Mouse (Mus musculus) midbrain, embryonic 16.5 days (tissue): ENCODE measurements around the gene Zyg11b. TPM values are rescaled to one million over a fixed set of nuclear protein-coding genes. Genes with fewer than 3 reads are reported as not detected.
A peak's percentile ranks its signal among the peaks of the same experiment; 100 is the strongest.

Experiments used
- ATAC-seq: fragments of 200-750 bp; cut with Nextera tagmentation; 2 replicates; pipeline ENCODE4 v1.8.0; 2017; ENCODE audit warnings: moderate TSS enrichment
- H3K27ac ChIP-seq: fragments of 300-500 bp; sonication (generic); 2 replicates; pipeline ENCODE4 v1.5.1; 2014; ENCODE audit warnings: mild to moderate bottlenecking, low read length, mixed read lengths
- H3K27me3 ChIP-seq: fragments of 300-500 bp; sonication (generic); 2 replicates; pipeline ENCODE4 v1.6.1; 2014; ENCODE audit warnings: low read depth, low read length, mixed read lengths; ENCODE audit not compliant: control insufficient read depth, insufficient read depth
- H3K36me3 ChIP-seq: fragments of 300-500 bp; sonication (generic); 2 replicates; pipeline ENCODE4 v1.6.1; 2014; ENCODE audit warnings: mild to moderate bottlenecking, low read length, moderate library complexity, mixed read lengths; ENCODE audit not compliant: control insufficient read depth, insufficient read depth
- H3K4me1 ChIP-seq: fragments of 300-500 bp; sonication (generic); 2 replicates; pipeline ENCODE4 v1.6.1; 2014; ENCODE audit warnings: mild to moderate bottlenecking, low read length, mixed read lengths; ENCODE audit not compliant: control insufficient read depth, insufficient read depth
- H3K4me2 ChIP-seq: fragments of 300-500 bp; sonication (generic); 2 replicates; pipeline ENCODE4 v1.6.1; 2014; ENCODE audit warnings: mild to moderate bottlenecking, low read length, mixed read lengths
- H3K4me3 ChIP-seq: fragments of 300-500 bp; sonication (generic); 2 replicates; pipeline ENCODE4 v1.5.1; 2014; ENCODE audit warnings: low read depth, mild to moderate bottlenecking, low read length, moderate library complexity, mixed read lengths
- H3K9ac ChIP-seq: fragments of 300-500 bp; sonication (generic); 2 replicates; pipeline ENCODE4 v1.6.1; 2014; ENCODE audit warnings: low read depth, low read length, mixed read lengths
- H3K9me3 ChIP-seq: fragments of 300-500 bp; sonication (generic); replicated peaks from 2 replicates; pipeline ENCODE4 v1.6.1; 2014; ENCODE audit warnings: mild to moderate bottlenecking, low read length, mixed read lengths; ENCODE audit not compliant: control insufficient read depth, poor library complexity, severe bottlenecking
- WGBS: fragments of 180-500 bp; shearing (Covaris S2); extraction: QIAGEN DNeasy Blood & Tissue Kit; methylation state at CpG from one replicate; pipeline ENCODE4 v1.1.7; 2014; 5-methylcytosine and 5-hydroxymethylcytosine counted together
- polyA plus RNA-seq: library from polyadenylated mRNA; unstranded; fragments of >200 nt; fragmentation: Nextera tagmentation; extraction: Ambion mirVana; gene quantifications from 2 replicates; pipeline ENCODE4 v1.2.1, GENCODE M21; 2015

Gene Zyg11b
- polyA plus RNA-seq, result 37.0 and 38.3 TPM in 2 replicates

DNA sequence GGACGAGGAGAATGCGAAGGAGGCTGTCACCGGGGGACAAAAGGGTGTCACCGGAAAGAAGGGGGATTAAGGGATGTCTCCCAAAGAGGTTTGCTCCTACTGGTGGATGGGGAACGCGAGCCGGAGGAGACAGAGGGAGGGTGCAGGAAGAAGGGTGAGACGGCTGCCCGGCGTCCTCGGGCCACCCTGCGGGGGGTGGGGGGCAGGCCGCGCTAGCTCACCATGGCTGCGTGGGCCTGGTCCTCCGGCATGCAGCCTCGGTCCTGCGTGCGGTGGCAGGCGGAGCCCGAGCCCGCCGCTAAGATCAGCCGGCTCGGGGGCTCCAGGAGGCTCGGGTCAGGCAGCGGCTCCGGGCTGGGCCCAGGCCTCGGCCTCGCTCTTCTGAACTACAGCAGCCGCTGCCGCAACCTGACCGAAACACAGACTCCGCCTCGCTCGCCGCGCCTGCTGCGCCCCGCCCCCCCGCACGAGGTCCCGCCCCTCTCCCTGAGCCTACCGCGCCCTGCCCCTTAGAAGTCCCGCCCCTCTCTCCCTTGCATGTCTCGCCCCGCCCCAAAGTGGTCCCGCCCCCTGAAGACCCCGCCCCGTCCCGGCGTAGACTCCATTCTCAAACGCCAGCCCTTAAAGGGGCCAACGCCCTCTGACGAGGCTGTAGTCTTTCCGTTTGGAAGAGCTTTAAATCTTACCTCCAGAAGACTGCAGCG, at the start of gene Zyg11b:
TSS of gene Zyg11b (minus strand) at position 427 of the 704 bp plus-strand sequence.
- H3K9me3 ChIP-seq, result no peaks in the 10 kb centered on the region
- H3K27me3 ChIP-seq, result no peaks in the 10 kb centered on the region
- peak within 1 kb of the TSS; percentile 96 for H3K4me3 ChIP-seq
- peak within 1 kb of the TSS; percentile 96 for H3K27ac ChIP-seq
- H3K36me3 ChIP-seq, result no peaks in the 10 kb centered on the region
- ATAC-seq, result peak; percentile 93
- H3K4me1 ChIP-seq, result peaks cover 22% of the 10 kb centered on the region
- H3K9ac ChIP-seq, result peak within 1 kb of the TSS; percentile 99
- H3K4me2 ChIP-seq, result peak within 1 kb of the TSS; percentile 81
- WGBS, result under 1% methylated on average over 43 of the region's 58 CpGs

DNA sequence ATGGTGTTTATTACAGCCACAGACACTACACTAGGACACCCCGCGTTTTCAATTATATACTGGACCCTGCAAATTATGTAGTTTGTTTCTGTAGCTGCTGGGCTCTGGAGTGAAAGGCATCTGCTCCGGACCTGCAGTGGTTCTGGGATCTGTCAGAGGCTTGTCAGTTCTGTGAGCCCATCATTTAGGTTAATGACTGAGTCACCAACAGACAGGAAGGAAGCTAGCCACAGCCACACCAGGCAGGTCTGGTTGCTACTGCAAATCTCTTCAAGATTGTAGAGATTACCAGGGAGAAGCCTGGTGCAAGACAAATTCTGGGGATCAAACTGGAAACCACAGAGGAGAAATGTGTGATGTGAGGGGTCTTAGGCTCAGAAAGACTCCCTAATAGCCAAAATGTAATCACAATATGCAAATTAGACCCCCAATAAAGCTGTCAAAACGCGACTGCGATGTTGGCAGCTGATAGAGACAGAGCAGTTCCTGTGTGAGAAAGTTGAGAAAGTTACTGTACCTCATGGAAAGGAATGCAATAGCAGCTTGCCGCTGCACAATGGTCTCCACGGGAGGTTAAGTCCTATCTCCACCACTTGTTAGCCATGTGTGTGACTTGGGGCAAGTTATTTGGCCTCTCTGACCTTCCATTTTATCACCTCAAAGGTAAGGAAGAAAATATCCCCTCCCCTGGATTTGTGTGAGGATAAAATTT, 49.1 kb upstream of the Zyg11b start:
- peaks cover 3% of the 10 kb centered on the region; the same call in 1 of the 2 replicates for H3K4me1 ChIP-seq
- ATAC-seq, result no peak
- no peaks in the 10 kb centered on the region for H3K36me3 ChIP-seq
- H3K9me3 ChIP-seq, result no peaks in the 10 kb centered on the region
- H3K4me2 ChIP-seq, result no peak overlapping the region
- H3K4me3 ChIP-seq, result no peak overlapping the region
- 43% methylated on average over 8 of the region's 8 CpGs for WGBS
- no peak overlapping the region for H3K27ac ChIP-seq
- H3K9ac ChIP-seq, result no peak overlapping the region
- H3K27me3 ChIP-seq, result no peaks in the 10 kb centered on the region

GRCm38 (mm10) chr4:108349064-108349463, 48.2 kb upstream of the Zyg11b start:
- 83% methylated on average over 3 of the region's 3 CpGs for WGBS
- no peaks in the 10 kb centered on the region for H3K27me3 ChIP-seq

DNA sequence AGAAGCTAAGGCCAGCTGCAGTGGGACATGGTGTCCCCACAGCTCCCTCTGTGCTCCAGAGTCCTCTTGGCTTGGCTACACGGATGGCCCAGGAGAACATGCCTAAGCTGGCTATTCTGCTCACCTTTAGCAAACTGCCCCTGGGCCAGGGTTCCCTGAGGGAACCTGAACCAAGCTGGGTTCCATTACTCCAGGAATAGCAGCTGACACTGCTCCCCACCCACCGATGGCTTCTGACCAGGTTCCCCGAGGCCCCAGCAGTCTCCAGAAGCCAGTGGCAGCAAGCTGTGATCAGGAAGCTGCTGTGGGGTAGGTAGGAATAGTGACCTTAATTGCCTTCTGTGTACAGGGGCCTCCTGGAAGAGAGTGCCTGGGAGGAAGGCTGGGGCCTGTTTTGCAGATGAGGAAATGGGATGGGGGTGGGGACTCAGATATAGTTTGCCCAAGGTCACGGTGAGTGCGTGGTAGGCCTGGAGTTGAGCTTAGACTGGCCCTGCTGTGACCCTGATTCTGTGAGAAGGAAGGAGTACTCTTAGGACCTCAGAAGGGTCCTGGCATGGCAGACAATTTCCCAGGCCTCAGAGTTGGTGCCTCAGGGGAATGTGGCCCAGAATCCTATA, 47.5 kb upstream of the Zyg11b start:
- no peak overlapping the region for H3K4me3 ChIP-seq
- peaks cover 6% of the 10 kb centered on the region; the same call in 1 of the 2 replicates for H3K4me1 ChIP-seq
- H3K36me3 ChIP-seq, result no peaks in the 10 kb centered on the region
- H3K27ac ChIP-seq, result no peak overlapping the region
- H3K9me3 ChIP-seq, result no peaks in the 10 kb centered on the region
- H3K9ac ChIP-seq, result no peak overlapping the region
- WGBS, result 76% methylated on average over 5 of the region's 5 CpGs
- no peak overlapping the region for H3K4me2 ChIP-seq
- H3K27me3 ChIP-seq, result no peaks in the 10 kb centered on the region
- ATAC-seq, result no peak

More at GRCm38 (mm10) chr4:108349064-108349463, 48.2 kb upstream of the Zyg11b start:
- no peak overlapping the region for H3K27ac ChIP-seq
- H3K36me3 ChIP-seq, result no peaks in the 10 kb centered on the region
- H3K9ac ChIP-seq, result no peak overlapping the region
- H3K4me3 ChIP-seq, result no peak overlapping the region
- H3K4me2 ChIP-seq, result no peak overlapping the region
- peaks cover 6% of the 10 kb centered on the region; the same call in 1 of the 2 replicates for H3K4me1 ChIP-seq
- ATAC-seq, result no peak
- H3K9me3 ChIP-seq, result no peaks in the 10 kb centered on the region

DNA sequence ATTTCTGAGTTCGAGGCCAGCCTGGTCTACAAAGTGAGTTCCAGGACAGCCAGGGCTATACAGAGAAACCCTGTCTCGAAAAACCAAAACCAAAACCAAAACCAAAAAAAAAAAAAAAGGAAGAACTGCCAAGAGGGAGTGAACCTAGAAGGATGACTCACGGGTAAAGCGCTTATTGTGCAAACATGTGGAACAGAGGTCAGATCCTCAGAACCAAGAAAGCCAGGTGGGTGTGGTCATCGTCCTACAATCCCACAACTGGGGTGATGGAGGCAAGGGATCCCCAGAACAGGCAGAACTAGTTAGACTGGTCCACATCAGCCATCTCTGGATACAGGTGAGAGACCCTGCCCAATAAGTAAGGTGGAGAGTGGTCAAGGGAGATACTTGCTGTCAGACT, 46.2 kb upstream of the Zyg11b start:
- Histone ChIP-seq H3K36me3 (no peaks in the 10 kb centered on the region), H3K9ac (no peak overlapping the region), H3K9me3 (no peaks in the 10 kb centered on the region), H3K4me1 (peaks cover 6% of the 10 kb centered on the region; the same call in 1 of the 2 replicates), H3K27me3 (no peaks in the 10 kb centered on the region), H3K27ac (no peak overlapping the region), H3K4me3 (no peak overlapping the region), H3K4me2 (no peak overlapping the region)
- WGBS, result 96% methylated on average over 5 of the region's 5 CpGs
- no peak for ATAC-seq

DNA sequence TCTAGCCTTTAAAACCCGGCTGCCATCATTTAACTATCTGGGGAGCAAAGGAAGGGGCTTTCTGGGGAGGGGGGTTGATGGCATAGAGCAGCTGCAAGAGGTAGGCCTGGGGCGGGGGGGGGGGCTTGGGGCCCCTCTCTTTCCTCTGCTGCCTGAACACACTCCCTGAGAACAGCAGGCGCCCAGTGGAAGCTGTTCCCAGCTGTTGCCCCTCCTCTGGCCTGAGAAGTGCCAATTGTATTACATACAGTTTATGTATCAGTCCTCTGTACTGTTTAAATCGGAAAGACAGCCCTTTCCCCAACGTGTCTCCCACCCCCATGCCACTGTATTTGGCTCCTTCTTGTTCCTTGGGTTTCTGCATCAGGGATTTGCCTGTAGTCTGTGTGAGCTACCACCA, 44.9 kb upstream of the Zyg11b start:
- WGBS, result 15% methylated on average over 4 of the region's 5 CpGs
- ATAC-seq, result no peak
- H3K9me3 ChIP-seq, result no peaks in the 10 kb centered on the region
- no peaks in the 10 kb centered on the region for H3K36me3 ChIP-seq
- no peaks in the 10 kb centered on the region for H3K27me3 ChIP-seq
- peaks cover 5% of the 10 kb centered on the region; the same call in 1 of the 2 replicates for H3K4me1 ChIP-seq
- no peak overlapping the region for H3K27ac ChIP-seq
- H3K4me2 ChIP-seq, result no peak overlapping the region
- H3K9ac ChIP-seq, result no peak overlapping the region
- H3K4me3 ChIP-seq, result no peak overlapping the region

GRCm38 (mm10) chr4:108344631-108345083, 43.8 kb upstream of the Zyg11b start:
- 8% methylated on average over 7 of the region's 7 CpGs for WGBS
- no peak overlapping the region for H3K27ac ChIP-seq

GRCm38 (mm10) chr4:108339277-108339690, 38.4 kb upstream of the Zyg11b start:
- H3K27me3 ChIP-seq, result no peaks in the 10 kb centered on the region
- no peaks in the 10 kb centered on the region for H3K9me3 ChIP-seq
- no peak overlapping the region for H3K27ac ChIP-seq
- H3K9ac ChIP-seq, result no peak overlapping the region
- H3K36me3 ChIP-seq, result peaks cover 15% of the 10 kb centered on the region
- H3K4me1 ChIP-seq, result no peaks in the 10 kb centered on the region
- peak; percentile 86 for ATAC-seq
- H3K4me3 ChIP-seq, result no peak overlapping the region
- 21% methylated on average over 4 of the region's 4 CpGs for WGBS
- no peak overlapping the region for H3K4me2 ChIP-seq

More at GRCm38 (mm10) chr4:108344631-108345083, 43.8 kb upstream of the Zyg11b start:
- peaks cover 4% of the 10 kb centered on the region; the same call in 1 of the 2 replicates for H3K4me1 ChIP-seq
- H3K4me3 ChIP-seq, result no peak overlapping the region
- no peak overlapping the region for H3K9ac ChIP-seq
- H3K9me3 ChIP-seq, result no peaks in the 10 kb centered on the region
- no peaks in the 10 kb centered on the region for H3K36me3 ChIP-seq
- H3K4me2 ChIP-seq, result no peak overlapping the region
- no peaks in the 10 kb centered on the region for H3K27me3 ChIP-seq
- no peak for ATAC-seq
